Mouse (Mus musculus): ENCODE measurements around the gene Rabepk. TPM values are rescaled to one million over a fixed set of nuclear protein-coding genes. Genes with fewer than 3 reads are reported as not detected.

Gene Rabepk
- total and polyA plus RNA-seq, 3 experiments: 62.1 to 88.4 (median 68.8) TPM

- dilution Hi-C loops (cut with MboI; ENCODE audit: extremely low pct_ligation_motif_present, extremely low pct_unique_long_range_greater_than_20kb, low sequenced_read_pairs): no loop called here
- Histone ChIP-seq H3K4me1 (ENCODE audit: control insufficient read depth in 1 of 2, insufficient read depth in 2 of 2) (peaks cover 2 to 28% of the 10 kb centered on the region in 2 experiments; a peak in 2 of 4 replicates), H3K4me2 (ENCODE audit: insufficient read depth, low read depth, poor library complexity, severe bottlenecking) (peak within 1 kb of the TSS; percentile 99), H3K27ac (ENCODE audit: insufficient read depth, low read depth) (peak within 1 kb of the TSS; percentile 74), H3K9me3 (replicated peaks; ENCODE audit: low read length) (peaks cover 4% of the 10 kb centered on the region), H3K79me2 (replicated peaks; ENCODE audit: control insufficient read depth, extremely low read depth, insufficient read depth, poor library complexity, severe bottlenecking) (peaks cover 58% of the 10 kb centered on the region), H3K36me3 (replicated peaks in 1 of 2; ENCODE audit: control insufficient read depth in 1 of 2, insufficient read depth in 1 of 2, low read length in 1 of 2) (peaks cover 29 to 53% of the 10 kb centered on the region in 2 experiments), H3K4me3 (replicated peaks in 1 of 3; ENCODE audit: low read depth in 2 of 3, low read length in 2 of 3, poor library complexity in 1 of 3) (peak within 1 kb of the TSS; percentile 88 to 99 (median 97)), H3K27me3 (replicated peaks) (no peaks in the 10 kb centered on the region), H3K9ac (ENCODE audit: insufficient read depth, low read depth) (peak within 1 kb of the TSS; percentile 89)
- TF ChIP-seq SIN3A (IDR thresholded peaks at IDR 0.05; ENCODE audit: low read length) (no peak), MAZ (IDR thresholded peaks at IDR 0.05; ENCODE audit: low read depth, low read length) (no peak), POLR2A (IDR thresholded peaks at IDR 0.05; ENCODE audit: low read depth, low read length) (peak; percentile 100), GABPA (IDR thresholded peaks at IDR 0.05; ENCODE audit: insufficient replicate concordance, low read depth, low read length) (no peak), TBP (conservative IDR thresholded peaks at IDR 0.05; ENCODE audit: low read depth, low read length) (peak; percentile 98), ZMIZ1 (IDR thresholded peaks at IDR 0.05; ENCODE audit: low read depth, low read length) (no peak)
- in situ Hi-C loops (cut with MboI; ENCODE audit: low pct_ligation_motif_present, low pct_unique_long_range_greater_than_20kb, low sequenced_read_pairs): no loop called here
- peak; percentile 100 for DNase-seq (ENCODE audit: extremely low read depth)
Measured at GRCm38 (mm10) chr2:34771368-34772226, 28.1 kb downstream of the Rabepk start, which contains the start of gene Hspa5. Gene Hspa5, plus strand, starts transcription at chr2:34771970.

GRCm38 (mm10) chr2:34770951-34771350, 28.8 kb downstream of the Rabepk start:
- Histone ChIP-seq H3K36me3 (replicated peaks in 1 of 2; ENCODE audit: control insufficient read depth in 1 of 2, insufficient read depth in 1 of 2, low read length in 1 of 2) (peaks cover 26 to 47% of the 10 kb centered on the region in 2 experiments), H3K27me3 (replicated peaks) (no peaks in the 10 kb centered on the region), H3K4me3 (replicated peaks in 1 of 3; ENCODE audit: low read depth in 2 of 3, low read length in 2 of 3, poor library complexity in 1 of 3) (peak overlapping the region; percentile 88 to 99 (median 88)), H3K9ac (ENCODE audit: insufficient read depth, low read depth) (peak overlapping the region; percentile 89), H3K4me1 (ENCODE audit: control insufficient read depth in 1 of 2, insufficient read depth in 2 of 2) (peaks cover 2 to 22% of the 10 kb centered on the region in 2 experiments; a peak in 2 of 4 replicates), H3K4me2 (ENCODE audit: insufficient read depth, low read depth, poor library complexity, severe bottlenecking) (peak overlapping the region; percentile 44), H3K79me2 (replicated peaks; ENCODE audit: control insufficient read depth, extremely low read depth, insufficient read depth, poor library complexity, severe bottlenecking) (peaks cover 51% of the 10 kb centered on the region), H3K9me3 (replicated peaks; ENCODE audit: low read length) (peaks cover 4% of the 10 kb centered on the region), H3K27ac (ENCODE audit: insufficient read depth, low read depth) (peak overlapping the region; percentile 55)
- in situ Hi-C loops (cut with MboI; ENCODE audit: low pct_ligation_motif_present, low pct_unique_long_range_greater_than_20kb, low sequenced_read_pairs): no loop called here
- dilution Hi-C loops (cut with MboI; ENCODE audit: extremely low pct_ligation_motif_present, extremely low pct_unique_long_range_greater_than_20kb, low sequenced_read_pairs): no loop called here
- no peak for DNase-seq (ENCODE audit: extremely low read depth)
- TF ChIP-seq POLR2A (IDR thresholded peaks at IDR 0.05; ENCODE audit: low read depth, low read length) (no peak), BHLHE40 (IDR thresholded peaks at IDR 0.05; ENCODE audit: low read depth, low read length) (no peak), GABPA (IDR thresholded peaks at IDR 0.05; ENCODE audit: insufficient replicate concordance, low read depth, low read length) (no peak), ELF1 (IDR thresholded peaks at IDR 0.05; ENCODE audit: low read depth, low read length) (no peak), KAT2A (IDR thresholded peaks at IDR 0.05; ENCODE audit: insufficient replicate concordance, low read length) (no peak), UBTF (IDR thresholded peaks at IDR 0.05; ENCODE audit: low read depth, low read length) (no peak), CTCF (conservative IDR thresholded peaks at IDR 0.05 in 1 of 2, IDR thresholded peaks at IDR 0.05 in 1 of 2; ENCODE audit: low read depth in 2 of 2, low read length in 2 of 2) (no peak), SIN3A (IDR thresholded peaks at IDR 0.05; ENCODE audit: low read length) (no peak), CHD2 (IDR thresholded peaks at IDR 0.05; ENCODE audit: low read length) (no peak), NELFE (IDR thresholded peaks at IDR 0.05; ENCODE audit: low read depth, low read length) (no peak), E2F4 (IDR thresholded peaks at IDR 0.05; ENCODE audit: insufficient replicate concordance, low read depth, low read length) (no peak), RAD21 (IDR thresholded peaks at IDR 0.05; ENCODE audit: low read depth, low read length) (no peak), POLR2AphosphoS2 (IDR thresholded peaks at IDR 0.05; ENCODE audit: low read depth, low read length) (no peak), ZKSCAN1 (IDR thresholded peaks at IDR 0.05; ENCODE audit: borderline replicate concordance, low read depth, low read length) (no peak), RCOR1 (conservative IDR thresholded peaks at IDR 0.05; ENCODE audit: low read depth, low read length) (no peak), MEF2A (IDR thresholded peaks at IDR 0.05; ENCODE audit: borderline replicate concordance, low read depth, low read length) (no peak), MAZ (IDR thresholded peaks at IDR 0.05; ENCODE audit: low read depth, low read length) (no peak), ZMIZ1 (IDR thresholded peaks at IDR 0.05; ENCODE audit: low read depth, low read length) (no peak), SMC3 (IDR thresholded peaks at IDR 0.05; ENCODE audit: low read depth, low read length) (no peak), IRF4 (IDR thresholded peaks at IDR 0.05; ENCODE audit: low read depth, low read length) (no peak)

Data from CH12.LX (cell line).